Mouse (Mus musculus): ENCODE results near the gene Pygl.

Gene Pygl

DNA sequence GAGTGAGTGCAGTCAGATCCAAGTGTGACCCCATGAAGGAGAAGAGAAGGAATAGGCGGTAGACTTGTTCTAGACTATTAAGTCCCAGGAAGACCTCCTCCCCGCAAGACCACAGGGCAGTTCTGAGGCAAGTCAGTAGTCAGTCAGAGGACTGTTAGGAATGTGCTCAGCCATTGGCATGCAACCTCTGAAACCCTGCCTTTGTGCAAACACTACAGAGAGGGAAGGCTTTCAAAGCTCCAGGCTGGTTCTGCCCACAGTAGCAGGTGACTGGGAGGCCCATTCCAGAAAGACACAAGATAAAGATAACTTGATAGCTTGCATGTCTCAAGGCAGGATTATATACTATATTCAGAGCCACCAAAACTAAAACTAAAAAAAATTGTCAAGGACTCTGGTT is at the start of gene Pygl:
TSS of gene Pygl (minus strand) at position 195 of the 400 bp plus-strand sequence.
- no peak for DNase-seq (ENCODE audit: low spot score)

DNA sequence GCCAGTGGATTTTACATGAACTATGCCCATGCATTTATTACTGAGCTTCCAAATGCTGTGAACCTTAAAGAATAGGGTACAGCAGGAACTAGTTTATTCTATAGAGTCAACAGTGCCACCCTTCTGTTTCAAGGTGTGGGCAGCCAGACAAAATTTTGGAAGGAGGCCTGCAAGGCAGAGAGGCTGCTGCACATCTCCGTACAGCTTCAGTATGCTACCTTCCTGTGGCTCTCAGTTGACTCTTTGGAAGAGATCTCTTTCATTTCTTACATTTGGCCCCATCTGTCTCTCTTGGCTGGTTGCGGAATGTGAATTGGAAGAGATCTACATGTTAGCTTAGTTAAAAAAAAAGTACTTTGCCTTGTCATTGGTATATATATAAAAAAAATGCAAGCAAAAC is 49.6 kb upstream of the Pygl start:
- no peak for DNase-seq (ENCODE audit: low spot score)

DNA sequence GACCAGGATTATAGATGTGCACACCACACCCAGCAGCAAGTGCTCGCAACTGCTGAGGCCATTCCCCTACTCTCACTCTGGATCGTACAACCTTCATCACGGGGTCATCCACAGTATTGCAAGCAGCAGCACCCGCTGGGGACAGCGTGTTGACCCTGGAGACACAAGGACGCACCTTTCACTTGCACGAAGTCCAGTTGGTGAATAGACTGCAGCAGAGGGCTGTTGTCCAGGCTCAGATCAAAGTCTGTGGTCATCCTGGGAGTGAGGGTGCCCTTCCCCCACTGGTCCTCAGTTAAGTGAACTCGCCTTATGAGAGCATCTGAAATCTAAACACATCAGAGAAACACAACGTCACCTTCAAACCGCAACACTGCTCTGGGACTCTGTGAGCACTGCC is 49.1 kb upstream of the Pygl start:
- DNase-seq (ENCODE audit: low spot score) = no peak

DNA sequence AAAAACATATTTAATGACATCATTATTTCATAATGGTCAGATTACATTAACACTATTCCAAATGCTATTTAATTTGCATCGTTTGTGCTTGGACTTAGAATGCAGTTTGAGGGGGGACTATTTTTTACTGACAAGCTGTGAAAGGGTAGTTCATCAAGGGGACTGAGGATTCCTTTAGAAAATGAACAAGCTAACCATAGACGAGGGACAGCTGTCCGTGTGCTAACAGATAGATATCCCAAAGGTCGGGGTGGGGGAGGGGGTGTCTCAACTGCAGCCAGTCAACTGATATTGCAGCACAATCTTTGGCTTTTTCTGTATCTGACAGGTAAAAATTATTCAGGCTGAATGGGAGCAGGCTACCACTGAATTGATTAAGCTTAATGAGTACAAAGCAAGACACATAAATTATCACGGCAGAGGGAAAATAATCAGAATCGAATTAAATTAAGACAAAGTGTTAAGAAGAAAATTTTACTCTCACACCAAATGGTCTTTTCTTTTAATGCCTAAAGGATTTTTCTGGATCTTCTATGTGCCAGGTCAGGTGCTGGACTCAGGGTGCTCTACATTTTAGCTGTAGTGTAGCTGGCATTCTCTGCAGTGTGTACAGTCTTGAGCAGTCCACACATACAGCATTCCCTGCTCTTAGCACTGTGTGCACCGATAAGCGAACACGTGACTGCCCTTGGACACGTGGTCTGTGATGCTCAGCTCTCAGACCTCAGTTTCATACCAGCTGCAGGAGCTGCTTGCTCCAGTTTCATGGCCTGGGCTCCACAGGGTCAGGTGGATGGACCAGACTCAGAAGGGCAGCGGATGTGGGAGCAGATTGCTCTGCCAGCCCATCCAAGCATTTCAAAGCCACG is 46.0 kb upstream of the Pygl start:
- no peak for DNase-seq (ENCODE audit: low spot score)

DNA sequence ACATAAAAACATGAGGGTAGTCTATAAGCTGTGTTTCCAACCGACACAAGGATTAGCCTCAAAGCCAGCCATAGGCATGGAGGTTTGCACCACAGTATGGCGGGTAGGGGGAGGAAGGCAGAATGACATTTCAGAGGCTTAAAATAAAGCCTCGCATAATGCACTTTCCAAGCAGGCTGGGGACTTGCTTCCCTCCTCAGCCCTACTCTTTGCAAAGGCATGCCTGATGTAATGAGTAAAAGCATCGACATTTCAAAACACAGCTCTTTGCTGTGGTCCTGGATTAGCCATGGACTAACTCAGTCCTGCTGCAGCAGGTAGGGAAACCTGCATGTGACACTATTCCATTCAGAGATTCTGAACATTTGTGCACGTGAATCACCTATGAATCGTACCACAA is 38.4 kb upstream of the Pygl start:
- no peak for DNase-seq (ENCODE audit: low spot score)

DNA sequence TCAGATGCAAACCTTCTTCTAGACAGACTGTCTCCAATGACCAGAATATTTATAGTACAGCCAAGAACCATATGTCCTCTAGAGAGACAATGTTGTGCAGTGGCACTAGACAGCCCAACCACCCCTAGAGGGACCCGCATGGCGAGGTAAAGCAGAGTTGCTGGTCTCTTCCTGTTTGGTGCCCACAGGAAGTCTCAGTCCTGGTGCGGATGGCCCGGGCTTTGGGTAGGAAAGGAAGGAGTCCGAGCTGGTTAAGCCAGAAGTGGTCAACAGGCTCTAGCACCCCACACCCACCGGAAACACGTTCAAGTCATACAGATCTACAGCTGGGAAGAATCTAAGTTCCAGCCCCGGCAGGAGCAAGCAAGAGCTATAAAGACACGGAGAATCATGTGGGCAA is 36.0 kb upstream of the Pygl start:
- DNase-seq (ENCODE audit: low spot score) = no peak

DNA sequence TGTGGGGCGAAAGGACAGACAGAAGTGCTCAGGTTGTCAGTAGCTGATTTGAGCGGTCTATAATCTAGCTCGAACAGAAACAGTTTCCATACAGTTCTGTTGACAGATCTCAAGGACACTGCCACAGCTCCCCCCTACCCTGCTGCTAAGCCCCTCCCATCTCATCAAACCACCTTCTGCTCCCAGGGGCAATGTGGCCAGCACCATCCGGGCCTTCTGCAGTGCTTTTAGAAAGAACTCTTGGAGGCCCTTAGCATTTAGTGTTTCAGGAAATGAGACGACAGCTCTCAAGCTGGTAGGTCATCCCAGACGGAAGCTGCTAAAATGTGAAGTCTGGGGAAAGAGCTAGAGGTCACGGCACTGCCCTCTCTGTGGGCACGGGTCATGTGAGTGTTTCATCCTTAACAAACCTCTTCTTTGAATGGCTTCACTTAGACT is 35.2 kb upstream of the Pygl start:
- DNase-seq (ENCODE audit: low spot score) = no peak

DNA sequence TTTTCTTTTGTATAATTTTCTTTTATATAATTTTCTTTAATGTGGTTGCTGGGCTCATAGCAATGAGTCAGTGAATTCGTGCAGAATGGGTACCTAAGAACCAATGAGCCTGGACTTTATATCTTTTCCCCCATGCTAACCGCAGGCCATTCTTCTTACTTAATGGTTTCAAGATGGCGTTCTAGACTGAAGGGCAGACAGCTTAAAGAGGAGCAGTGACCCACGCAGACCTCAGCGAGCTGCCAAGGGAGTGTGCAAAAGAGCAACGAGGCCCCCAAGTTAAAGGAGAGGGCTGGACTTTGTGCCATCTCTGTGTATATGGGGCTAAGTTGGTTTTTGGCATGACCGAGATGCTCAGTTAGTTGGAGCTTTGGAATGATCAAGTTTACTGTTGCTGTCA is 32.4 kb upstream of the Pygl start:
- DNase-seq (ENCODE audit: low spot score) = no peak

DNA sequence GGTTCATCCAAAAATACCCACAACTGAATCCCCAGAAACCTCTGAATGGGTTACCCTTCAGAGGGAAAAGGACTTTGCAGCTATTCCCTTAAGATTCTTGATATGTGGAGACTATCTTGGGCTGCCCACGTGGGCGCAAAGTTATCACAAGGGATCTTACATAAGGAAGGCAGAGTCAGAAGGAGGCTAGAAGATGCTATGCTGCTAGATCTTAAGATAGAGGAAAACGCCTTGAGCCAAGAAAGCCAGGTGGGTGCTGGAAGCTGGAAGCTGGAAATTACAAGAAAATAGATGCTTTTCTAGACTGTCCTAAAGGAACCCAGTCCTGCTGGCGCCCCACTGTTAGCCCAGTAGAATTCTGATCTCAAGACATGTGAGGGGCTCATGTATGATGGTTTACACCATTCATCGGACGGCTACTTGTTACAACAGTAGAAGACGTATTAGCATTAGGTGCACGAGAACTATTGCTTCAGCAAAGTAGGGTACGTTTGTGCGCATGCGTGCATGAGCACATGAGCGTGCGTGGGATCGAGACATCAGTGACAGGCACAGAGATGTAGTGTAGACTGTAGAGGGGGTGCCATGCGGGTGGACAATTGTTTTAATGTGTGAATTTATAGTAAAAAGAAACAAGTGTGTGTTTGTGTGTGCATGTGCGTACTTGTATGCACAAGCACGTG is 31.1 kb upstream of the Pygl start:
- no peak for DNase-seq (ENCODE audit: low spot score)

DNA sequence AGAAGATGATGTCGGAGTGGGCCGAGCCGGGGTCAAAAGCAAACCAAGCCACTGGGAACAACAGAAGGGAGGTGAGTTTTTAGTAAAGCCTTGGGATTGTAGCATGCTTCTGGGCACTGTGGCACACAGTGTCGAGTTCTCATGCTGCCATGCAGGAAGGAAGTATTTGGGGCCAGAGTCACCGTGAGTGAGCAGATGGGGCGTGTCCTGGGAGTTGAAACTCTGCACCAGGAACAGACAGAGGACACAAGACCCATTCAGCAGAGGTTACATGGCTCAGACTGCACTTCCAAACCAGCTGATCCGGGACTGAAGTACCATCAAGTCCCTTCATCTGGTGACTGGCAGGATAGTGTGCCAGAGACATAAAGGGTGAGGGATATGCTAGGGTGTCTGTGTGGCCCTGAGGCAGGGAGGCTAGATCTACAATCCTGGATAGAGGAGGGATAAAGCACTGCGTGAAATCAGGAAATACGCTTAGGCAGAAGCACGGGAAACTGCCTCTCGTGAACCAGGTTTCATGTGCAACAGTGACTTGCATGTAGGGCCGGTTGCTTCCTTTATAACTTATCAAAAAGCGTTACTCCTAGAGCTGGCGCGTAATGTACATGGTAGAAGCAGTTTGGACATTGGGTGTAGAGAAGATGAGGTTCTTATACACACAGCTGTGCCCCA is 20.1 kb upstream of the Pygl start:
- no peak for DNase-seq (ENCODE audit: low spot score)

DNA sequence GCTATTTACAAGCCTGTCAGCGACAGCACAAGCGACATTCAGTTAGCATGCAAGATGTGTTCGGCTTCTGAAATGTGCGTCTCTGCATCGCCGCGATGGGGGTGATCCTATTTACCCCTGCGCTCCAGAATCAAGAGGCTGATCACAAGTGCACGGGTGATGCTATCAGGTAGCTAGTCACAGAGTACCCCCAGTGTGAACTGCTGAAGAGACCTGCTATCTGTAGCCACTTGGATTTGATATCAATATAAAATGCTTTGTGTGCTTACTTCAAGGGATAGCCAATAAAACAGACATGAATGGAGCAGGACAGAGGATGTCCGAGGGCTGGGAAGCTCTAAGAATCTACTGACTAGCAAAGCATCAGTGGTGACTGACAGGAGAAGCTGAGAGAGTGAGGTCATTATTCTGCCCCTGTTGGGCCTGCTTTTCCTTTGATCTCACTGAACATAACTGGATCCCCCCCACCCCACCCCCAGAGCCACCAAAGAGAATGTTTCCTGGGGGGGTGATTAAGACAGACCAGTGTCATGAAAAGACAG is 18.4 kb upstream of the Pygl start:
- no peak for DNase-seq (ENCODE audit: low spot score)

DNA sequence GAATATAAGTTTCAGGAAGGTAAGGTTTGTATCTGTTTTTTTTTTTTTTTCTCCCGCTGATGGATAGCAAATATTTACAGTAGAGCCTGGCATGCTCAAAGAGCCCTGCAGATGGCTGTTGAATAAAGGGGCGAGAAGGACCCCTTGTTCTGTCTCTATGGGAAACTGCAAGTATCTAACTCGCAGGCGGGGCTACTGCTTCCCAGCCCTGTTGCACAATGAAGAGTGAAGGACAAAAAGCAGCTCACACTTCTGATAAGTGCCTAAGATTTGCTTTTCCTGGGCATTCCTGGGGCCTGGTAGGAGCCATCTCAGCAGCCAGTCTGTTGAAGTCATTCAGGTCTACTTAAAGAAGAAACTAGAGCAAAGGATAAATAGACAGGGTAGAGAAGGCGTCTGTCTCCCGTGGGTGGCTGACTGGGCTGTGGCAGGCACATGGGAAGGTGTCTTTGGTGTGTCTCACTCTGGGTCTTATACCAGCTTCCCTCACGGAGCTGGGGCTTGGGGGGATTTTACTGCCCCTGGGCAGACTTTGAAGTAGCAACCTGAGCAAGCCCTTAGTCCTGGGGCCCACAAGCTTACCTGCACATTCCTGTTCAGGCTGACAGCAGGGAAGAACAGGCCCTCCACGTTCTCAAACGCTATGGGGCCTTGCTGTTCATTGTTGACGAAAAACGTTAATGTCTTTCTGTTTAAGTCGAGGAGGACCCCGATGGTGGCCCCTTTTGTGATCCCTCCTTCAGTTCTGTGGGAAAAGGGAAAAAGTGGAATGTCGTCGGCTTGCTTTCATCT is 16.6 kb upstream of the Pygl start:
- no peak for DNase-seq (ENCODE audit: low spot score)

DNA sequence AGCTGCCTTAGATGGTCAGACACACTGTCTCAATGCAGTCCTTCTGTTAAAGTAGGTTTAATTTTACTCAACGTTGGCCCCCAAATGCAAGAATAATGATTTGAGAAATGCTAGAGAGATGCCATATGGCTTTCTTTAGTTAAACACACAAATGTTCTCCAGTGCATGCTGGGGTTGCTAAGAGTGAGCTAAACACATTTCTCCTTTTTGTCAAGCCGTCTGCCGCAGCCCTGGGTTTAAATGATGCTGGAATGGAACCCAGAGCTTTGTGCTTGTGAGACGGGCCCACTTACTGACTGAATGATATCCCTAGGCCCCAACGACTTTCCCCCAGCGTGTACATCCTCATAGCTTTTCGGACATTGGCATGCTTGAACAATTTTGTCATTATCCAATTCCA is 11.3 kb upstream of the Pygl start:
- no peak for DNase-seq (ENCODE audit: low spot score)

DNA sequence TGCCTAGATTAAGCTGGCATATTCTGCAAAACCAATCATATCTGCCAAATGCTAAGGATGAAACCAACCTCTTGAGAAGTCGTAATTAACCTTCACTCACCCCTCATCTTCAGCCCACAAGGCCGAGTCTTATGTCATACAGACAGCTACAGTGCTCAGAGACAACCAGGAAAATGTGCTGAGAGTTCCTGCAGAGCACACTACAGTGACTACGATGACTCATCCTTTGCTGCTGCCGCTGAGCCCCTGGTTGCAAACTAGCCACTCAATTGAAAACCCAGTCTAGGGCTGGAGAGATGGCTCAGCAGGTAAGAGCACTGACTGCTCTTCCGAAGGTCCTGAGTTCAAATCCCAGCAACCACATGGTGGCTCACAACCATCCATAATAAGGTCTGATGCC is 8.5 kb upstream of the Pygl start:
- DNase-seq (ENCODE audit: low spot score) = no peak

DNA sequence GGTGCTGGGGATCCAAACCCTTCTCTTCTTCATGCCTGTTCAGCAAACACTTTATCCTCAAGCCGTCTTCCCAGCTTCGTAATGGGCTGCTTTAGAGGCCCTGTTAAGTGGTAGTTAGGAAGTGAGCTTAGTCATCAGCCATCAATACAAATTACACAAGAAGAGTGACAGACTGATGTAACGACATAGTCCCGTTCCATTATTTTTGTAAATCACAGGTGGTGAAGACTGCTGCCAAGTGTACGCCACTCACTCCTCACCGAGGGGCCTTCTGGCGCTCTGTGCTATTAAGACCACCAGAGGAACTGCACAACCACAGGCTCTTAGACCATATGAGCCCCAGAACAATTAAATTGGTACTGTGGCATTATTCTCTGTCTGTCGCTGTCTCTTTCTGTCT is 7.3 kb upstream of the Pygl start:
- no peak for DNase-seq (ENCODE audit: low spot score)

DNA sequence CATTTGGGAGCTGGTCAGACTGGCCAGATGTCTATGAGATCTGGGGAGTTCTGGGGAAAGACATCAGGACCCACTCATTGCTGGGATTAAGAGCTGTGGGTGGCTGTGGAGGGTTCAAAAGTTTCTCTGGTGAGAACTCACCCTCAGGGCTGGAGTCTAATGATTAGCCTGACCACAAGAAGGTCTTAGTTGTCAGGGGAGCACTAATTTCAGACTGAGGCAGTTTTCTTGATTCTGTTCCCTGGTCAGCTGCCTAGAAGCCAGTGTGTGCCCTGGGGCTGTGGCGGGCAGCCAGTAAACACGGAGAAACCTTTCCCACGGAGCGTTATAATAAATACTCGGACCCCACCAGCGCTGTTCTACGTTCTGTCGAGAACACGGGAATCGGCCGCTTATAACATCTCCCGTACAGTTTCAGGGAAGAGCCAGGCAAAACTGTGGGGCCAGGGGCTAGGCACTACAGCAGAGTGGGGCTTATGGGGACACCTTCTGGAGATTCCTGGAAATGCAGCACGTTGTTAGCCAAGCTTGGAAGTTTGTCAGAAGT is 3.7 kb upstream of the Pygl start:
- no peak for DNase-seq (ENCODE audit: low spot score)

DNA sequence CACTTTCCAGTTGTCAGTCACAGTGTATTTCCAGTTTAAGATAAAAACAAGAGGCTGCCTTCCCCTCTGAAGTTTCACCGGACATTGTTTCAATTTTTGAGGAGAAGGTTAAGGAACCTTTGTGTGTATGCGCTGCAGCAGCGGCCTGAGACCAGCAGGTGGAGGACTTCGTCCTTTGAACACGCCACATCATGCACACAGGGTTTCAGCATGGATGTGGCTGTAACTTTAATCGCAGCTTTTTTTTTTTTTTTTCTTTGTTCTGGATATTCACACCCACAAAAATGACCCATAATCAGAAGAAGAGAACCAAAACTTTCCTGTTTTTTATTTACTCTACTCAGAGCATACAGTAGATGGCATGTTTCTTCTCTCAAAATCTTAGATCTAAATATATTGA is 3.1 kb upstream of the Pygl start:
- DNase-seq (ENCODE audit: low spot score) = no peak

DNA sequence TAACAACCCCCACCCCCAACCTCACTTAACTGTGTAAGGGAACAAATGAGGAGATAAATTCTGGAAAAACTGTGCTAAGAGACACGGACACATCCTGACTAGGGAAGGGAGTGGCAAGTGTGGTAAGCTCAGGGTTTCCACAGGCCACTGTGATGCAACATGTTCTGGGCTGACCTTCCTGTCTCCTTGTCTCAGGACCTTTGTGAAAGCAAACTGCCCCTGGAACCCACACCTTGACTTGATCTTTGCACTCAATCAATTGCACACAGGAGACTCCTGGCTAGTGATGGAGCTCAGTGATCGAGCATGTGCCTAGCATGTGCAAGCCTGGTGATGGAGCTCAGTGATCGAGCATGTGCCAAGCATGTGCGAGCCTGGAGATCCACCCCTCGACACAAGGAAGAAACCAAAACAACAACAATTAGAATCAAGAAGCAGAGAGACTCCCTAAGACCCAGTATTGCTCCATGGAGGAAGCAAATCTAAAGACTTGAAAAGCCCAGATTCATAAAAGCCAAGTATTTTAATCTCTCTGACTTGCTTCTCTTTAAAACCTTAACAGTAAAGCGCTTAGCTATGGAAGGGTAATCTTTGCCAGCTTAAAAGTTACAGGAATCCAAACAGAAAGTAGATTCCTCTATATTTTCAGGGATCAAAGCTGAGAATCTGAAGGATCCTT is 2.5 kb upstream of the Pygl start:
- DNase-seq (ENCODE audit: low spot score) = no peak

DNA sequence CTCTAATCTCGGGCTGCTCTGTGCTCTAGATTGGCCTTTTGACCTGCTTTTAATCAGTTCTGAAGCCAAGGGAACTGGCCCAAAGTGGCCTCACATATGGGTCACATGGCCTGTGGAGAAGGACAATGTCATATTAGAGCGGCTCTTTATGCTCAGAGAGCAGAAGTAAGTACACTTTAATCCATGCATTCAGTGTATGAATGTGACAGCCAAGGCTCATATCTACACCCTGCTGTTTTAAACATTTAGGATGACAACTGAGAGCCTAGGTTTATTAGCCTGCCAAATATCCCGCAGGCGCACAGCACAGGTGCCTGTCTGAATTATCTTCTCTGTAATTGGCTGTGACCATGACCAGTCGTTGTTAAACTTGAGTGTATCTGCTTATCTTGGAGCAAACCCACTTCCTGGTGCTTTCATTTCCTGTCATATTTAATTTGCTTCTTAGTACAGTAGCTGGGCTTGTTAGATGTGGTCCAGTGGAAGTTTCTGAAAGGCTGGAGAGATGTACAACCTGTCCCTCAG is 794 bp upstream of the Pygl start:
- DNase-seq (ENCODE audit: low spot score) = no peak

DNA sequence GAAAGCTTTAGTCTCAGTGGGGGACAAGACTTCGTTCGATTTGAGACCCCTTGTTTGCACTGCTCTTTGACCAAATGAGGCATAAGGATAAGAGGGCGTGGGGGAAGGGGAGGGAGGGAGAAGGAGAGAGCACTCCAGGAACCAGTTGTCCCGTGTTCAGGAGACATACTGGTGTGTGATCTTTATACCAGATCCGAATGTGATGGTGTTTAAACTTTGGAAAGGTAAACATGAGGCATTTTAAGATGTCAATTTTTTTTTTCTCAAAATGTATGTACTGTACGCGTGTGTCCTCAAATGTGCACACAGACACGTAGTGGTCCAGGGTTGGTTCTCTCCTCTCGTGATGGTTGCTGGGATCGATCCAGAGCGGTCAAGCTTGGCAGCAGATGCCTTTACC is 3.1 kb downstream of the Pygl start:
- DNase-seq (ENCODE audit: low spot score) = no peak

Data from urinary bladder, postnatal 10 days (tissue).